Mouse (Mus musculus) heart, embryonic 15.5 days (tissue): ENCODE data around the gene Ptrh1. TPM values are rescaled to one million over a fixed set of nuclear protein-coding genes. Genes with fewer than 3 reads are reported as not detected.
A peak's percentile ranks its signal among the peaks of the same experiment; 100 is the strongest.

ENCODE experiments used
- ATAC-seq: fragments of 200-750 bp; cut with Nextera tagmentation; replicated peaks from 2 replicates; pipeline ENCODE4 v1.8.0; 2017; ENCODE audit warnings: low read depth, moderate TSS enrichment; ENCODE audit not compliant: insufficient number of reproducible peaks, insufficient read depth, low FRiP score
- H3K27ac ChIP-seq: fragments of 300-500 bp; sonication (generic); 2 replicates; pipeline ENCODE4 v1.5.1; 2015; ENCODE audit warnings: mild to moderate bottlenecking, inconsistent platforms
- H3K27me3 ChIP-seq: fragments of 300-500 bp; sonication (generic); 2 replicates; pipeline ENCODE4 v1.6.1; 2015; ENCODE audit warnings: inconsistent platforms
- H3K36me3 ChIP-seq: fragments of 300-500 bp; sonication (generic); 2 replicates; pipeline ENCODE4 v1.6.1; 2015; ENCODE audit warnings: mild to moderate bottlenecking, inconsistent platforms
- H3K4me1 ChIP-seq: fragments of 300-500 bp; sonication (generic); replicated peaks from 2 replicates; pipeline ENCODE4 v1.6.1; 2015; ENCODE audit warnings: inconsistent platforms
- H3K4me2 ChIP-seq: fragments of 300-500 bp; sonication (generic); 2 replicates; pipeline ENCODE4 v1.6.1; 2015; ENCODE audit warnings: inconsistent platforms, mild to moderate bottlenecking, moderate library complexity
- H3K4me3 ChIP-seq: fragments of 300-500 bp; sonication (generic); 2 replicates; pipeline ENCODE4 v1.5.1; 2015; ENCODE audit warnings: mild to moderate bottlenecking, inconsistent platforms
- H3K9ac ChIP-seq: fragments of 300-500 bp; sonication (generic); 2 replicates; pipeline ENCODE4 v1.6.1; 2015; ENCODE audit warnings: mild to moderate bottlenecking, inconsistent platforms
- H3K9me3 ChIP-seq: fragments of 300-500 bp; sonication (generic); replicated peaks from 2 replicates; pipeline ENCODE4 v1.6.1; 2016; ENCODE audit warnings: inconsistent platforms
- WGBS: fragments of 180-500 bp; shearing (Covaris S2); methylation state at CpG from one replicate; pipeline ENCODE4 v1.1.7; 2015; ENCODE audit warnings: mixed read lengths; 5-methylcytosine and 5-hydroxymethylcytosine counted together
- polyA plus RNA-seq: library from polyadenylated mRNA; unstranded; fragments of >200 nt; fragmentation: Nextera tagmentation; extraction: Ambion mirVana; gene quantifications from 2 replicates; pipeline ENCODE4 v1.2.1, GENCODE M21; 2015

The Ptrh1 gene
- polyA plus RNA-seq, 1 experiment from 2014 or later: 3.0 TPM

- peak overlapping the region; percentile 11 for H3K4me2 ChIP-seq
- H3K36me3 ChIP-seq: peaks cover 31% of the 10 kb centered on the region; the same call in 1 of the 2 replicates
- no peak overlapping the region for H3K9ac ChIP-seq
- peaks cover 11% of the 10 kb centered on the region for H3K4me1 ChIP-seq
- peak overlapping the region; percentile 69 for H3K4me3 ChIP-seq
- no peak for ATAC-seq
- WGBS: 32% methylated on average over 6 of the region's 6 CpGs
- H3K9me3 ChIP-seq: no peaks in the 10 kb centered on the region
- no peaks in the 10 kb centered on the region for H3K27me3 ChIP-seq
- H3K27ac ChIP-seq: no peak overlapping the region
Measured at GRCm38 (mm10) chr2:32756674-32757055, 18.9 kb upstream of the Ptrh1 start.

- H3K36me3 ChIP-seq: peaks cover 31% of the 10 kb centered on the region; the same call in 1 of the 2 replicates
- peak; percentile 96 for ATAC-seq
Measured at GRCm38 (mm10) chr2:32757056-32757845, 18.3 kb upstream of the Ptrh1 start, which contains the start of gene Tor2a. Gene Tor2a (plus strand): TSS chr2:32757234.

DNA sequence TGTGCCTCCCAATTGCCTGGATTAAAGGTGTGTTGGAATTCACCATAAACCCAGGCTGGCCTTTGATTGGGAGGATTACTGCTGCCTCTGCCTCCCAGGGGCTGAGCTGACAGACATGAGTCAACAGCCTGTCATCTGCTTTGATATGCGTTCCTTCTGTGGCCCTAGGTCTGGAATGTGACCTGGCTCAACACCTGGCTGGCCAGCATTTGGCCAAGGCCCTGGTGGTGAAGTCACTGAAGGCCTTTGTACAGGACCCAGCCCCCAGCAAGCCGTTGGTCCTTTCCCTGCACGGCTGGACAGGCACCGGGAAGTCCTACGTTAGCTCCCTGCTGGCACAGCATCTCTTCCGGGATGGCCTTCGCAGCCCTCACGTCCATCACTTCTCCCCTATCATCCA, 17.1 kb upstream of the Ptrh1 start:
- 65% methylated on average over 8 of the region's 8 CpGs for WGBS
- peaks cover 6% of the 10 kb centered on the region for H3K4me1 ChIP-seq
- H3K27ac ChIP-seq: no peak overlapping the region
- no peaks in the 10 kb centered on the region for H3K27me3 ChIP-seq
- no peak overlapping the region for H3K4me2 ChIP-seq
- no peaks in the 10 kb centered on the region for H3K9me3 ChIP-seq
- H3K4me3 ChIP-seq: no peak overlapping the region
- ATAC-seq: no peak
- H3K36me3 ChIP-seq: peaks cover 27% of the 10 kb centered on the region; the same call in 1 of the 2 replicates
- no peak overlapping the region for H3K9ac ChIP-seq

More at GRCm38 (mm10) chr2:32757056-32757845, 18.3 kb upstream of the Ptrh1 start, which contains the start of gene Tor2a:
- Histone ChIP-seq H3K27ac (peak within 1 kb of the TSS; percentile 88), H3K4me3 (peak within 1 kb of the TSS; percentile 69), H3K4me2 (peak within 1 kb of the TSS; percentile 73), H3K27me3 (no peaks in the 10 kb centered on the region), H3K9me3 (no peaks in the 10 kb centered on the region), H3K4me1 (peaks cover 6% of the 10 kb centered on the region), H3K9ac (peak within 1 kb of the TSS; percentile 83)
- under 1% methylated on average over 65 of the region's 66 CpGs for WGBS

DNA sequence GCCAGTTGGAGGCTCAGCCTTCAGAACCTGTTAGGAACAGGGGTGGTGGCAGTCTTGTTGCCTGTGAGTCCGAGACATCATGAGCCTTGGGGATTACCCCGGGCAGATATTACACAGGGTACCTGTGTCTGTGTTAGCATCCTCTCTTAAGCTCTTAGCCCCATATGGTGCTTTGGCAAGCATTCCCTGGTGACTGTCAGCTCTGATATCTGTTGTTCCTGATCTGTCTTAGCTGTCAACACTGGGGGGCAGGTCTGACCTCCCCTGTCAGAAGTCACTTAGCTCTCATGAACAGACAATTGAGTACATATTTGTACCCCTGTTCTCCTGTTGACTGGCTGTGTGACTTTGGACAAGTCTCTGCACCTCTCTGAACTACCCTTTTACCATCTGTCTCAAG, 16.6 kb upstream of the Ptrh1 start:
- Histone ChIP-seq H3K4me1 (peaks cover 6% of the 10 kb centered on the region), H3K4me3 (no peak overlapping the region), H3K27ac (no peak overlapping the region), H3K4me2 (no peak overlapping the region), H3K27me3 (no peaks in the 10 kb centered on the region), H3K9me3 (no peaks in the 10 kb centered on the region), H3K36me3 (peaks cover 27% of the 10 kb centered on the region; the same call in 1 of the 2 replicates), H3K9ac (no peak overlapping the region)
- WGBS: 68% methylated on average over 2 of the region's 2 CpGs
- ATAC-seq: no peak

DNA sequence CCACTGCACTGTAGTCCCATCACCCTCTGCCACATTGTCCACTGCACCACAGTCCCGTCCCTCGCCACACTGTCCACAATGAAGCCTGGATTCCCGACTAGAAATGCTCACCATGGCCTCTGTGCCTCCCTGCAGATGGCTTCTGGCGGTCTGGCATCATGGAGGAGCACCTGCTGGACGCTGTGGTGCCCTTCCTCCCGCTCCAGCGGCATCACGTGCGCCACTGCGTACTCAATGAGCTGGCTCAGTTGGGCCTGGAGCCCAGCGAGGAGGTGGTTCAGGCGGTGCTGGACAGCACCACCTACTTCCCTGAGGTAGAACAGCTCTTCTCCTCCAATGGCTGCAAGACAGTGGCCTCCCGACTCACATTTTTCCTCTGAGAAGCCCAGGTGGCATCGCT, 14.2 kb upstream of the Ptrh1 start:
- no peaks in the 10 kb centered on the region for H3K9me3 ChIP-seq
- H3K36me3 ChIP-seq: peaks cover 20% of the 10 kb centered on the region; the same call in 1 of the 2 replicates
- H3K9ac ChIP-seq: no peak overlapping the region
- WGBS: 88% methylated on average over 14 of the region's 14 CpGs
- H3K4me1 ChIP-seq: peaks cover 6% of the 10 kb centered on the region
- no peaks in the 10 kb centered on the region for H3K27me3 ChIP-seq
- no peak overlapping the region for H3K27ac ChIP-seq
- no peak overlapping the region for H3K4me2 ChIP-seq
- H3K4me3 ChIP-seq: no peak overlapping the region
- ATAC-seq: no peak

GRCm38 (mm10) chr2:32761859-32762258, 13.7 kb upstream of the Ptrh1 start:
- no peak overlapping the region; the same call in 1 of the 2 replicates for H3K27ac ChIP-seq
- H3K4me1 ChIP-seq: peaks cover 6% of the 10 kb centered on the region
- H3K9ac ChIP-seq: no peak overlapping the region
- no peak for ATAC-seq
- no peak overlapping the region for H3K4me2 ChIP-seq
- H3K27me3 ChIP-seq: no peaks in the 10 kb centered on the region
- no peak overlapping the region for H3K4me3 ChIP-seq
- 62% methylated on average over 4 of the region's 4 CpGs for WGBS
- no peaks in the 10 kb centered on the region for H3K9me3 ChIP-seq
- H3K36me3 ChIP-seq: peaks cover 20% of the 10 kb centered on the region; the same call in 1 of the 2 replicates

DNA sequence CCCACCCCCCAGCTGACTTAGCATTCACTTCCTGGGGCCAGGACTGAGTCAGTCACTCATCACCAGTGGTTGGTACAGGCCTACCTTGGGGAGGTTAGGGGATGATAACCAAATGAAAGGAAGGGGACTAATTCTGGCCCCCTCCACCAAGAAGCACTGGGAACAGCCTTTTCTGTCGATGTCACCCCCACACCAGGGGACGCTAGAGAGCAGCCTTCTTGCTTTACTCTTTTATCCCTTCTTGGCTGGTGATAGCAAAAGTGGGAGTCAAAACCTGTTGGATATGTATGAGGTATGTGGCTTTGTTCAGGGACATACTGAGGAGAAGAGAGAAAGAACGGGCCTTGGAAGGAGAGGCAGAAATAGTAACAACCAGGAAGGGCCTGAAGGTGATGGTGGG, 12.2 kb upstream of the Ptrh1 start:
- WGBS: 72% methylated on average over 3 of the region's 3 CpGs
- Histone ChIP-seq H3K9ac (no peak overlapping the region), H3K27ac (no peak overlapping the region), H3K36me3 (peaks cover 20% of the 10 kb centered on the region; the same call in 1 of the 2 replicates), H3K4me1 (no peaks in the 10 kb centered on the region; the same call in 1 of the 2 replicates), H3K4me2 (no peak overlapping the region), H3K27me3 (no peaks in the 10 kb centered on the region), H3K4me3 (no peak overlapping the region), H3K9me3 (no peaks in the 10 kb centered on the region)
- no peak for ATAC-seq

DNA sequence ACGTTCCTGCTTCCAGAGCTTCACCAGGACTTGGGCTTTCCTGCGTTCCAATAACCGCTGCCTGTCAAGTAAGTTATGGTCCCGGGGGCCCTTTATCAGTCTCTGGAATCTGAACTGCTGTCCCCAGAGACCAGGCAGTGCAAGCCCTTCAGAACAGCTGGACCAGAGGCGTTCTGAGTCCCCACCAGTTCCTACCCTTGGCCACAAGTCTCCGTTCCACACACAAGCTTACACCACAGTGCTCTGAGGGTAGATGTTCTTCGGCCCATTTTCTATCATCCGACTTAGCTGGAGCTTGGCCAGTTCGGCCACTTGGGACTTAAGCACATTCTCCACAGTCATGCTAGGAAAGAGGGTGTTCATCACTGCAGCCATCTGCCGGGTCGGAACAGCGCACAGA, 8.3 kb upstream of the Ptrh1 start:
- 71% methylated on average over 12 of the region's 12 CpGs for WGBS
- H3K4me3 ChIP-seq: no peak overlapping the region
- no peak for ATAC-seq

DNA sequence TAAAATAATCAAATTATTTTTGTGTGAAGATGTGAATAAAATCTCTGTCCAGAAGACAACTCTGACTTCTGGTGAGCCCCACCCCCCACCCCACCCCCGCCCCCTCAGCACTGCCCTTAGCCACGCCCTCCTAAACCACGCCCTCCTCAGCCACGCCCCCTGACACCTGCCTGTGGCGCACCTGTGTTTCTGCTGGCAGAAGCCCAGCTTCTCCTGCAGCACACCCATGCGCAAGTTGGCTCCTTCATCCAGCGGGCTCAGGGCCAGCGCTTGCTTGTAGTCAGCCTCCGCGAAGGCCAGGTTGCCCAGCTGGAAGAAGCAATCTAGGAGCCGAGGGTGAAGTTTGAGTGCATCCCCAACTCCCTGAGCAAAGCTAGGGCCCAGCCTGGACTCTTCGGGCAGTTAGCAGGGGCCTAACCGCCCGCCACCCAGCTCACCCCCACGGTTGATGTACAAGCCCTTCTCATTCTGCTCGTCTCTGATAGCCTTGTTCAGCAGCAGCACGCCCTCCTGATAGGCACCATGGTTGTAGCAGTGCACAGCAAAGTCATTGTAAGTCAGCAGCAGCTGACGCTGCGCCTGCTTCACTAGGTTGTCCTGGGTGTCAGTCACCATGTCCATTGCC, 6.8 kb upstream of the Ptrh1 start:
- Histone ChIP-seq H3K4me2 (no peak overlapping the region), H3K9ac (no peak overlapping the region), H3K4me3 (no peak overlapping the region), H3K4me1 (peaks cover 4% of the 10 kb centered on the region; the same call in 1 of the 2 replicates), H3K9me3 (no peaks in the 10 kb centered on the region), H3K27me3 (no peaks in the 10 kb centered on the region), H3K36me3 (no peaks in the 10 kb centered on the region), H3K27ac (no peak overlapping the region)
- WGBS: 51% methylated on average over 19 of the region's 19 CpGs
- ATAC-seq: no peak; the same call in 1 of the 2 replicates

More for the DNA sequence above, 8.3 kb upstream of the Ptrh1 start:
- H3K9me3 ChIP-seq: no peaks in the 10 kb centered on the region
- no peaks in the 10 kb centered on the region for H3K27me3 ChIP-seq
- H3K27ac ChIP-seq: no peak overlapping the region
- no peak overlapping the region for H3K4me2 ChIP-seq
- peaks cover 7% of the 10 kb centered on the region; the same call in 1 of the 2 replicates for H3K36me3 ChIP-seq
- peaks cover 4% of the 10 kb centered on the region; the same call in 1 of the 2 replicates for H3K4me1 ChIP-seq
- no peak overlapping the region for H3K9ac ChIP-seq

DNA sequence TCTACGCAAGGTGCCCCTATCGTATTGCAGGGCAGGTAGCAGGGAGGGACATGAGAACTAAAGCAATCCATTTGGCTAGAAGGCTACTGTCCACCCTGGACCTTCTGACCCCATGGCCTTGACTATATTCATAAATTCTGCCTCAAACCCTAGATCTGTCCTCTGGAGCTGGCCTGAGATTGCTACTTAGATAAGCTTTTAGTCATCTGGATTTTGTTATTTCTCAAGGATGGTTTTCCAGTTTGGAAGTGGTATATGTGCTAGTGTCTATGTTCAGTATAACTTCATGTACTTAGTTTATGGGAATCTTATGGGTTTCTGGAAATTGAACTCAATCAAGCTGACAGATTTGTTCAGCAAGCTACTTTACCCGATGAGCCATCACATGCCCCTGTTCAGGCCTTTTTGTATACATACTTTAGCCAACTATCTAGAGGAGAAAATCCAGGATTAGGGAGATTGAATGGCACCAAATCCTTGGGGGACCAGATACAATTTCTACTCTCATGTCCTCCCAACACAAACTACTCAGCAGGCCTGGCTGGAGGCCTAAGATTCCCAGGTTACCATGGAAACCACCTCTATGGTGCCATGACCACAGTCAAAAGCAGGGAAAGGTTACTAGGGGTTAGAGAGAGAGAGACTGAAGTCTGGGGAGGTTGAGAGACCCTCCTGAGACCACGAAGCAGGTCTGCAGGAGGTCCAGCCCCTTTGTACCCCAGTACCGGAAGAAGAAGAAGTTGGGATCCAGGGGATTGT, 6.1 kb upstream of the Ptrh1 start:
- Histone ChIP-seq H3K9me3 (no peaks in the 10 kb centered on the region), H3K4me2 (no peak overlapping the region), H3K9ac (no peak overlapping the region), H3K4me3 (no peak overlapping the region), H3K36me3 (no peaks in the 10 kb centered on the region), H3K27ac (no peak overlapping the region), H3K4me1 (peaks cover 4% of the 10 kb centered on the region; the same call in 1 of the 2 replicates), H3K27me3 (no peaks in the 10 kb centered on the region)
- 89% methylated on average over 5 of the region's 5 CpGs for WGBS
- ATAC-seq: no peak

- whole genome bisulfite sequencing: 26% methylated on average over 12 of the region's 12 CpGs
- Histone ChIP-seq H3K4me1 (peaks cover 17% of the 10 kb centered on the region), H3K4me2 (no peak overlapping the region), H3K27me3 (peaks cover 5% of the 10 kb centered on the region; the same call in 1 of the 2 replicates), H3K9me3 (no peaks in the 10 kb centered on the region), H3K4me3 (no peak overlapping the region), H3K36me3 (no peaks in the 10 kb centered on the region), H3K27ac (no peak overlapping the region), H3K9ac (no peak overlapping the region)
- no peak for ATAC-seq
Measured at GRCm38 (mm10) chr2:32771886-32772285, 3.7 kb upstream of the Ptrh1 start.
